Mouse (Mus musculus) right cerebral cortex, postnatal 4 days (tissue): ENCODE data around the gene Spice1.
A peak's percentile ranks its signal among the peaks of the same experiment; 100 is the strongest.

Experiments
- DNase-seq: peaks from one replicate; pipeline ENCODE4 v3.0.0-alpha.2; 2022

Spice1 gene

GRCm38 (mm10) chr16:44380006-44380405 lies 33.1 kb downstream of the Spice1 start:
- DNase-seq = no peak

GRCm38 (mm10) chr16:44381578-44381977 lies 34.7 kb downstream of the Spice1 start:
- DNase-seq = no peak

GRCm38 (mm10) chr16:44383549-44383948 lies 36.6 kb downstream of the Spice1 start:
- no peak for DNase-seq

GRCm38 (mm10) chr16:44384251-44384650 lies 37.3 kb downstream of the Spice1 start:
- no peak for DNase-seq

GRCm38 (mm10) chr16:44391877-44392548 lies 45.1 kb downstream of the Spice1 start:
- DNase-seq = peak; percentile 58

GRCm38 (mm10) chr16:44394577-44395243 lies 47.8 kb downstream of the Spice1 start, which contains the start of gene Cfap44:
Gene Cfap44 (plus strand): TSS chr16:44394796.
- peak; percentile 86 for DNase-seq

- no peak for DNase-seq
These were observed 58.0 kb downstream of the Spice1 start for GRCm38 (mm10) chr16:44404933-44405332.

- DNase-seq = no peak
These were observed 60.3 kb downstream of the Spice1 start for GRCm38 (mm10) chr16:44407211-44407610.

GRCm38 (mm10) chr16:44408290-44408689 lies 61.4 kb downstream of the Spice1 start:
- no peak for DNase-seq

GRCm38 (mm10) chr16:44410176-44410575 lies 63.3 kb downstream of the Spice1 start:
- no peak for DNase-seq

- no peak for DNase-seq
These were observed 70.7 kb downstream of the Spice1 start for GRCm38 (mm10) chr16:44417596-44417995.

GRCm38 (mm10) chr16:44421735-44422134 lies 74.8 kb downstream of the Spice1 start:
- DNase-seq = no peak

GRCm38 (mm10) chr16:44423499-44423898 lies 76.6 kb downstream of the Spice1 start:
- DNase-seq = peak; percentile 72

GRCm38 (mm10) chr16:44428456-44428855 lies 81.5 kb downstream of the Spice1 start:
- no peak for DNase-seq

- DNase-seq = no peak
These were observed 83.1 kb downstream of the Spice1 start for GRCm38 (mm10) chr16:44430021-44430420.

GRCm38 (mm10) chr16:44434931-44435330 lies 88.0 kb downstream of the Spice1 start:
- DNase-seq = no peak

- DNase-seq = no peak
These were observed 88.6 kb downstream of the Spice1 start for GRCm38 (mm10) chr16:44435481-44435880.
